Mouse (Mus musculus) CD4-positive, CD25-positive, alpha-beta regulatory T cell, adult 4 months (primary cell): ENCODE results near the gene Ost4. TPM values are rescaled to one million over a fixed set of nuclear protein-coding genes. Genes with fewer than 3 reads are reported as not detected.

Experiments used
- polyA plus RNA-seq, 2 experiments: library from polyadenylated mRNA; unstranded; fragments of 100-300 nt; shearing (Covaris generic); gene quantifications; one replicate each; pipeline ENCODE4 v1.2.1; 2017

Gene Ost4
- polyA plus RNA-seq, 2 experiments from 2014 or later = 200 to 285 TPM

Other genes starting within 250 kb of the Ost4 start
- 10 to 100 TPM; 45.4 to 60.5 TPM for gene Cenpa, start 241.0 kb downstream of the Ost4 start, polyA plus RNA-seq
- gene Dpysl5, start 196.2 kb downstream of the Ost4 start, polyA plus RNA-seq = not detected
- gene Mapre3, start 93.1 kb downstream of the Ost4 start, polyA plus RNA-seq = 1 to 10 TPM; 3.0 to 4.1 TPM
- gene Tmem214, start 39.8 kb downstream of the Ost4 start, polyA plus RNA-seq = 10 to 100 TPM; 28.4 to 41.1 TPM
- gene Agbl5, start 19.1 kb downstream of the Ost4 start, polyA plus RNA-seq = 1 to 10 TPM; 4.4 to 5.5 TPM
- gene Emilin1, start 5.6 kb upstream of the Ost4 start, polyA plus RNA-seq = under 1 TPM; 0.32 to 0.90 TPM
- 10 to 100 TPM; 20.3 to 26.3 TPM for gene Khk, start 13.6 kb upstream of the Ost4 start, polyA plus RNA-seq
- gene Cgref1, start 37.8 kb upstream of the Ost4 start, polyA plus RNA-seq = 1 to 10 TPM in 1 of 2 experiments, not detected in 1; 1.7 TPM
- 100 to 1,000 TPM in 1 of 2 experiments, 10 to 100 TPM in 1; 83.6 to 112 TPM for gene Preb, start 52.6 kb upstream of the Ost4 start, polyA plus RNA-seq
- not detected for gene Tcf23, start 60.9 kb upstream of the Ost4 start, polyA plus RNA-seq
- gene Atraid, start 140.5 kb upstream of the Ost4 start, polyA plus RNA-seq = 10 to 100 TPM; 80.7 to 89.3 TPM
- 1 to 10 TPM; 6.5 to 7.9 TPM for gene Slc5a6, start 141.1 kb upstream of the Ost4 start, polyA plus RNA-seq
- gene Cad, start 147.0 kb upstream of the Ost4 start, polyA plus RNA-seq = 10 to 100 TPM in 1 of 2 experiments, 1 to 10 TPM in 1; 7.7 to 14.0 TPM
- gene Dnajc5g, start 198.5 kb upstream of the Ost4 start, polyA plus RNA-seq = not detected
- not detected for gene Slc30a3, start 200.4 kb upstream of the Ost4 start, polyA plus RNA-seq
- gene Trim54, start 208.9 kb upstream of the Ost4 start, polyA plus RNA-seq = not detected
- not detected for gene Ucn, start 231.0 kb upstream of the Ost4 start, polyA plus RNA-seq
- gene Mpv17, start 246.5 kb upstream of the Ost4 start, polyA plus RNA-seq = 10 to 100 TPM; 64.4 to 66.7 TPM